Mouse (Mus musculus) small intestine, adult 2 months (tissue): ENCODE measurements around the gene Wipf1. TPM values are rescaled to one million over a fixed set of nuclear protein-coding genes. Genes with fewer than 3 reads are reported as not detected.

Source experiments
- H3K27ac ChIP-seq: fragments of 200-500 bp; 2 replicates; pipeline ENCODE4 v1.5.1; 2012; ENCODE audit warnings: low read depth, low read length, control low read depth, inconsistent platforms; ENCODE audit not compliant: insufficient read depth
- H3K27me3 ChIP-seq: fragments of 200-500 bp; 2 replicates; pipeline ENCODE4 v1.6.1; 2012; ENCODE audit warnings: mild to moderate bottlenecking, moderate library complexity, low read length, inconsistent platforms; ENCODE audit not compliant: control insufficient read depth, insufficient read depth
- H3K36me3 ChIP-seq: fragments of 200-500 bp; 2 replicates; pipeline ENCODE4 v1.6.1; 2012; ENCODE audit warnings: mild to moderate bottlenecking, low read length, control low read depth, inconsistent platforms; ENCODE audit not compliant: control insufficient read depth, insufficient read depth
- H3K4me1 ChIP-seq: fragments of 200-500 bp; 2 replicates; pipeline ENCODE4 v1.6.1; 2012; ENCODE audit warnings: low read length, inconsistent platforms, mixed read lengths; ENCODE audit not compliant: control insufficient read depth, insufficient read depth, insufficient read length
- H3K4me3 ChIP-seq: fragments of 200-500 bp; 2 replicates; pipeline ENCODE4 v1.5.1; 2012; ENCODE audit warnings: low read depth, mild to moderate bottlenecking, control low read depth, inconsistent platforms, low read length, moderate library complexity
- CTCF ChIP-seq: fragments of 200-500 bp; IDR thresholded peaks from 2 replicates; pipeline ENCODE4 v1.5.1; 2012; ENCODE audit warnings: low read depth, mild to moderate bottlenecking, control low read depth, inconsistent platforms, low read length, moderate library complexity, mixed read lengths; ENCODE audit not compliant: insufficient replicate concordance, insufficient read length; ENCODE audit errors: extremely low read depth
- POLR2A ChIP-seq: fragments of 200-500 bp; IDR thresholded peaks from 2 replicates; pipeline ENCODE4 v1.6.1; 2012; ENCODE audit warnings: low read depth, mild to moderate bottlenecking, control low read depth, inconsistent platforms, low read length, moderate library complexity
- WGBS: fragments of 180-500 bp; shearing (Covaris S2); methylation state at CpG from one replicate; pipeline ENCODE4 v1.1.7; 2018; 5-methylcytosine and 5-hydroxymethylcytosine counted together
- polyA plus RNA-seq: library from polyadenylated mRNA; depleted of rRNA; stranded (reverse); fragments of >200 nt; gene quantifications from 2 replicates; pipeline ENCODE4 v1.2.3, GENCODE M21; 2012

Gene Wipf1
- polyA plus RNA-seq, 1 experiment: 18.9 TPM

DNA sequence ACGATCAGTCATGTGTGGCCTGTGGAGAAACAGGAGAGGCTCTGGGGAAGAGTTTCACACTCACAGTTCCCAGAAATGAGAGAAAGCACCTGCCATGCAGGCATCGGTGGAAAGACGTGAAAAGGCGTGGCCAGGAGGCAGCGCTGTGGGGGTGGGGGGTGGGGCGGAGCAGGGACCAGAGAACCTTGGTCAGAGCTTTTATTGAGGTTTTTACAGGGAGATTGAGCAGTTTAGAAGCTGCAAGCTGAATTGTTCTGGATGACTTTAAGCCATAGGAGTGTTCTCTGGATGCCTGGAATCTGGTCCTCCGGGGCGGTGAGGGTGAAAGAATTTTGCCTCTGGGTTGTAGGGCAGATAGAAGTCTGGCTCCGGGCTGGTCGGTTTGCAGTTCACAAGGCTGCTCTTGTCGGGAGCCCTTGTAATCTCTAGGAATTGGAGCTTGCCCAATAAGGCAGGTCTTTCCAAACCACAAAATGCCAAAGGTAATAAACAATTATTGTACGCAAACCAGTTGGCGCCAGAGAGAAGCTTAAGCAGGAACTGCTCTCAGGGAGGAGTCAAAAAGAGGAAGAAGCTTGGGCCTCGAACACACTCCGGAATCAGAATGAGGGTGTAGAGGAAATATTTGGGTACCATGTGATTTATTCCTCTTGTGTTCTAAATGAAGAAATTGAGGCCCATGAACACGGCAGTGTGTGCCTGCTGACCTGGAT lies 11.1 kb upstream of the Wipf1 start:
- Histone ChIP-seq H3K27ac (peak overlapping the region; percentile 59), H3K27me3 (no peaks in the 10 kb centered on the region), H3K36me3 (no peaks in the 10 kb centered on the region), H3K4me3 (peak overlapping the region; percentile 47), H3K4me1 (peaks cover 12% of the 10 kb centered on the region; the same call in 1 of the 2 replicates)
- no peak for TF ChIP-seq CTCF
- TF ChIP-seq POLR2A: no peak
- 6% methylated on average over 16 of the region's 16 CpGs for whole genome bisulfite sequencing

DNA sequence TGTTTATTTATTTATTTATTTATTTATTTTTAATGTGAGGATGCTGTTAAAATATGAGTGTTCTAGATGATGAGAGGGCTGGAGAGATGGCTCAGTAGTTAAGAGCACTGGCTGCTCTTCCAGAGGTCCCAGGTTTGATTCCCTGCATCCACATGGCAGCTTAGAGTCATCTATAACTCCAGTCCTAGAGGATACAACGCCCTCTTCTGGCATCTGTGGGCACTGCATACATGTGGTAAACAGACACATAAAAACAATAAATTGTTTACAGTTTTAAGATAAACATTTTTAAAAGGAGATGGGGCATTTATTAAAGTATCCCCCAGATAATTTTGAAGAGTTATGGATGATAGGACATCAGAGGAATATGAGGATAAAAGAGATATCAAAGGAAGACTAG lies 10.2 kb upstream of the Wipf1 start:
- WGBS: 25% methylated on average over 1 of the region's 1 CpGs

DNA sequence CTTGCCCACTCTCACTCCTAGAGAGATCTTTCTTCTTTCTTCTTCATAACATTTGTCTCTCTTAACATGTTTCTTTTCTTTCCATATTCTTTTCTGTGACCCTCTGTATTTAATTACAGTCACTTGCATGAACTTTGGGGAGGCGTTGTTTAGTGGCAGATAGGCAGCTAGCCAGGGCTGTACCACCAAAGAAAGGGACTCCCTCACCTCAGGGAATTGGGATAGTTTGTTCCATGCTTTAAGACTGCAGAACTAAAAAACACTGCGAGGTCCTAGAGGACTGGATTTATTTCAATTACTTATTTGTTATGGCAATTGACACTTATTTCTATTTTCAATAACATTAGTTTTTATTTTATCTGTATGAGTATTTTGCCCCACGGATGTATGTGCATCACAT lies 9.6 kb upstream of the Wipf1 start:
- Histone ChIP-seq H3K27ac (no peak overlapping the region), H3K27me3 (no peaks in the 10 kb centered on the region), H3K4me3 (no peak overlapping the region), H3K36me3 (no peaks in the 10 kb centered on the region), H3K4me1 (peaks cover 12% of the 10 kb centered on the region; the same call in 1 of the 2 replicates)
- whole genome bisulfite sequencing: 77% methylated on average over 3 of the region's 3 CpGs
- no peak for TF ChIP-seq POLR2A

More for the DNA sequence above, 10.2 kb upstream of the Wipf1 start:
- Histone ChIP-seq H3K27me3 (no peaks in the 10 kb centered on the region), H3K27ac (no peak overlapping the region), H3K4me3 (no peak overlapping the region), H3K36me3 (no peaks in the 10 kb centered on the region), H3K4me1 (peaks cover 12% of the 10 kb centered on the region; the same call in 1 of the 2 replicates)
- TF ChIP-seq CTCF (peak; percentile 11; the same call in 1 of the 2 replicates), POLR2A (no peak)

DNA sequence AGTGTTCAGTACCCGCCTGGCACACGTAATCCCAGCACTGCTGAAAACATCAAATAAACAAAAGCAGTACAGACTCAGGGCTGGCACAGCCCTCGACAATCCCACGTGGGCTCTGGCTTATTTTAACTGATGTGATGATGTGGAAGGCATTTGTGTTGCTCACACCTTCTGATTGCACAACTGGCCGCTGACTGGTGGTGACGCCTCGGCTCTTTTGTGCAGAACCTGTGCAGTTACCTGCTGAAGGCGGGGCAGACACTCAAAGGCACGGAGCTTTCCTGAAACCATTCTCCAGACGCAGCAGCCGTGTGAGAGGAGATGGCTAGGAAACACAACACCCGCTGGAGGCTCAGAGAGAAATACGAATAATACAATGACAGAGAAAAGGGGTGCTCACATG lies 9.1 kb upstream of the Wipf1 start:
- peaks cover 12% of the 10 kb centered on the region; the same call in 1 of the 2 replicates for H3K4me1 ChIP-seq
- H3K27me3 ChIP-seq: no peaks in the 10 kb centered on the region
- H3K27ac ChIP-seq: no peak overlapping the region
- 41% methylated on average over 13 of the region's 13 CpGs for WGBS
- no peaks in the 10 kb centered on the region for H3K36me3 ChIP-seq
- no peak overlapping the region for H3K4me3 ChIP-seq
- TF ChIP-seq CTCF: no peak
- TF ChIP-seq POLR2A: no peak

GRCm38 (mm10) chr2:73536091-73536783 lies 6.7 kb upstream of the Wipf1 start:
- no peak overlapping the region for H3K27ac ChIP-seq
- TF ChIP-seq POLR2A: no peak
- no peak for TF ChIP-seq CTCF
- H3K4me1 ChIP-seq: peaks cover 12% of the 10 kb centered on the region; the same call in 1 of the 2 replicates
- no peak overlapping the region for H3K4me3 ChIP-seq
- WGBS: 80% methylated on average over 15 of the region's 15 CpGs
- no peaks in the 10 kb centered on the region for H3K36me3 ChIP-seq
- no peaks in the 10 kb centered on the region for H3K27me3 ChIP-seq

- 83% methylated on average over 10 of the region's 10 CpGs for WGBS
- Histone ChIP-seq H3K4me3 (no peak overlapping the region), H3K36me3 (no peaks in the 10 kb centered on the region), H3K27me3 (no peaks in the 10 kb centered on the region), H3K27ac (no peak overlapping the region), H3K4me1 (peaks cover 3% of the 10 kb centered on the region; the same call in 1 of the 2 replicates)
- no peak for TF ChIP-seq CTCF
- TF ChIP-seq POLR2A: no peak
These were observed 5.2 kb upstream of the Wipf1 start for GRCm38 (mm10) chr2:73534720-73535119.

DNA sequence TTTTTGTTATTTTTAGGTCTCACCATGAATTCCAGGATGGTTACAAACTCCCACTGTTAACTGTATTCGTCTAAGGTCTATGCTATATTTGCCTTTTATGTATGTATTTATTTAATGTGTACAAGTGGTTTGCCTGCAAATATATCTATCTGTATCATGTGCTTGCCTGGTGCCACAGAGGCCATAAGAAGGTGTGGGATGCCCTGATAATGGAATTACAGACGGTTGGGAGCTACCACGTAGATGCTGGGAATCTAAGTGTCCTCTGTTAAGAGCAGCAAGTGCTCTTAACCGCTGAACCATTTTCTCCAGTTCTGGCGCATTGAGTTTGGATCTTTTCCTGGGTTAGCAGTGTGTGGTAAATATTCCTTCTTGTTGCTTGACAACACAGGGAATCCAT lies 953 bp upstream of the Wipf1 start:
- no peak for TF ChIP-seq POLR2A
- no peak for TF ChIP-seq CTCF
- H3K4me1 ChIP-seq: peaks cover 22% of the 10 kb centered on the region
- H3K27me3 ChIP-seq: peaks cover 4% of the 10 kb centered on the region; the same call in 1 of the 2 replicates
- no peak overlapping the region for H3K4me3 ChIP-seq
- H3K36me3 ChIP-seq: no peaks in the 10 kb centered on the region
- 77% methylated on average over 5 of the region's 5 CpGs for WGBS
- no peak overlapping the region for H3K27ac ChIP-seq
